Mouse (Mus musculus) gastrocnemius, adult 2 months (tissue): ENCODE results near the gene Tnfaip1. TPM values are rescaled to one million over a fixed set of nuclear protein-coding genes. Genes with fewer than 3 reads are reported as not detected.
A peak's percentile ranks its signal among the peaks of the same experiment; 100 is the strongest.
"Not testable (repeated sequence)": the region's sequence is repeated elsewhere in the genome, so short reads cannot be mapped to it uniquely, and the experiment has no call there.

Experiments
- DNase-seq: peaks from one replicate; pipeline ENCODE4 v3.0.0; 2022
- H3K27ac ChIP-seq: fragments of 200-600 bp; 2 replicates; pipeline ENCODE4 v1.8.1; 2022; ENCODE audit warnings: mild to moderate bottlenecking
- H3K4me3 ChIP-seq: fragments of 200-600 bp; 2 replicates; pipeline ENCODE4 v1.8.1; 2022; ENCODE audit warnings: mild to moderate bottlenecking, moderate library complexity
- CTCF ChIP-seq: fragments of 200-600 bp; IDR thresholded peaks from 2 replicates; pipeline ENCODE4 v1.8.1; 2022; ENCODE audit warnings: antibody characterized with exemption, mild to moderate bottlenecking, moderate library complexity
- intact Hi-C: fragments of 180-260 bp; cut with DNase I; formaldehyde crosslinking; loops from one replicate; pipeline ENCODE4 v1.15.1; 2025
- long read RNA-seq, 2 experiments: library from polyadenylated mRNA; stranded (forward); transcript quantifications; one replicate each; pipeline ENCODE4 v2.0.0; 2021
- total RNA-seq, 2 experiments: library from RNA; stranded (reverse); gene quantifications; 2 replicates each; pipeline ENCODE4 v1.2.3; 2021

Gene Tnfaip1
- total RNA-seq, result 10 to 100 TPM; 45.7 to 49.8 TPM
- long read RNA-seq, experiment 1, transcript Tnfaip1-201 (7 exons, 3,720 nt), result minor isoform, 26 of 132 reads
- long read RNA-seq, experiment 1, transcript Tnfaip1-202 (7 exons, 3,768 nt), result major isoform, 85 of 132 reads
- long read RNA-seq, experiment 1, partial matches to known transcripts, result 11 of 132 reads
- long read RNA-seq, experiment 1, other reads (novel, unspliced or antisense), result 10 of 132 reads
- long read RNA-seq, experiment 2, transcript Tnfaip1-201 (7 exons, 3,720 nt), result minor isoform, 22 of 112 reads
- long read RNA-seq, experiment 2, transcript Tnfaip1-202 (7 exons, 3,768 nt), result major isoform, 75 of 112 reads
- long read RNA-seq, experiment 2, partial matches to known transcripts, result 5 of 112 reads
- long read RNA-seq, experiment 2, other reads (novel, unspliced or antisense), result 10 of 112 reads

GRCm38 (mm10) chr11:78536080-78536689 lies at the start of gene Tnfaip1, which contains the start of gene Ift20:
Gene Tnfaip1, minus strand, starts transcription at chr11:78536332.
Gene Ift20, plus strand, starts transcription at chr11:78536361.
- intact Hi-C loops, result no loop called here
- TF ChIP-seq CTCF, result no peak
- Histone ChIP-seq H3K4me3 (peak within 1 kb of the TSS; percentile 98), H3K27ac (peak within 1 kb of the TSS; percentile 97)
- DNase-seq, result peak; percentile 98

- no peak for TF ChIP-seq CTCF
- intact Hi-C loops, result no loop called here
- Histone ChIP-seq H3K27ac (no peak overlapping the region), H3K4me3 (no peak overlapping the region)
- DNase-seq, result no peak
These were observed 46.7 kb upstream of the Tnfaip1 start for GRCm38 (mm10) chr11:78582848-78583247.

- intact Hi-C loops, result no loop called here
- H3K27ac ChIP-seq, result no peak overlapping the region
- no peak for DNase-seq
- H3K4me3 ChIP-seq, result no peak overlapping the region
- no peak for TF ChIP-seq CTCF
These were observed 38.8 kb upstream of the Tnfaip1 start for GRCm38 (mm10) chr11:78574975-78575374.

- no peak for TF ChIP-seq CTCF
- intact Hi-C loops, result no loop called here
- no peak for DNase-seq
- Histone ChIP-seq H3K4me3 (no peak overlapping the region), H3K27ac (no peak overlapping the region)
These were observed 38.4 kb upstream of the Tnfaip1 start for GRCm38 (mm10) chr11:78574536-78574935.

GRCm38 (mm10) chr11:78574031-78574430 lies 37.9 kb upstream of the Tnfaip1 start:
- intact Hi-C loops, H3K27ac ChIP-seq, DNase-seq, H3K4me3 ChIP-seq: not testable (repeated sequence)

- H3K27ac ChIP-seq, result no peak overlapping the region
- no peak for DNase-seq
- TF ChIP-seq CTCF, result no peak
- intact Hi-C loops, result no loop called here
- H3K4me3 ChIP-seq, result no peak overlapping the region
These were observed 35.7 kb upstream of the Tnfaip1 start for GRCm38 (mm10) chr11:78571854-78572253.

GRCm38 (mm10) chr11:78571441-78571840 lies 35.3 kb upstream of the Tnfaip1 start:
- intact Hi-C loops, result no loop called here
- no peak for DNase-seq
- no peak overlapping the region for H3K4me3 ChIP-seq
- H3K27ac ChIP-seq, result no peak overlapping the region
- no peak for TF ChIP-seq CTCF

GRCm38 (mm10) chr11:78569806-78570205 lies 33.7 kb upstream of the Tnfaip1 start:
- Histone ChIP-seq H3K27ac (no peak overlapping the region), H3K4me3 (no peak overlapping the region)
- DNase-seq, result no peak
- intact Hi-C loops, result loop anchor here (10.0 kb wide), 1 partner anchor 355 kb away; the partner anchor contains the start of gene Nos2
- TF ChIP-seq CTCF, result no peak

GRCm38 (mm10) chr11:78568827-78569226 lies 32.7 kb upstream of the Tnfaip1 start:
- no peak overlapping the region for H3K27ac ChIP-seq
- intact Hi-C loops, result loop anchor here (10.0 kb wide), 1 partner anchor 356 kb away; the partner anchor contains the start of gene Nos2
- DNase-seq, result no peak
- no peak overlapping the region for H3K4me3 ChIP-seq
- TF ChIP-seq CTCF, result no peak

GRCm38 (mm10) chr11:78567614-78568013 lies 31.5 kb upstream of the Tnfaip1 start:
- Histone ChIP-seq H3K27ac (no peak overlapping the region), H3K4me3 (no peak overlapping the region)
- no peak for TF ChIP-seq CTCF
- intact Hi-C loops, result loop anchor here (10.0 kb wide), 1 partner anchor 357 kb away; the partner anchor contains the start of gene Nos2
- DNase-seq, result no peak

GRCm38 (mm10) chr11:78566775-78567174 lies 30.6 kb upstream of the Tnfaip1 start:
- intact Hi-C loops, result loop anchor here (10.0 kb wide), 1 partner anchor 358 kb away; the partner anchor contains the start of gene Nos2
- no peak for TF ChIP-seq CTCF
- Histone ChIP-seq H3K4me3 (peak overlapping the region; percentile 19), H3K27ac (peak overlapping the region; percentile 61)
- DNase-seq, result no peak

- intact Hi-C loops, result loop anchor here (10.0 kb wide), 1 partner anchor 364 kb away; the partner anchor contains the start of gene Nos2
- TF ChIP-seq CTCF, result peak; percentile 74
- peak; percentile 60 for DNase-seq
- H3K4me3 ChIP-seq, result no peak overlapping the region
- H3K27ac ChIP-seq, result no peak overlapping the region
These were observed 24.3 kb upstream of the Tnfaip1 start for GRCm38 (mm10) chr11:78560447-78560846.

- TF ChIP-seq CTCF, result peak; percentile 32; the same call in 1 of the 2 replicates
- DNase-seq, result no peak
- no peak overlapping the region for H3K4me3 ChIP-seq
- intact Hi-C loops, result loop anchor here (10.0 kb wide), 1 partner anchor 268 kb away; the partner anchor contains the start of gene Lyrm9
- H3K27ac ChIP-seq, result no peak overlapping the region
These were observed 21.1 kb upstream of the Tnfaip1 start for GRCm38 (mm10) chr11:78557241-78557640.
